Mouse (Mus musculus) MN1 (cell line): ENCODE measurements around the gene Ppp1r1b.

Experiments used
- DNase-seq: peaks from one replicate; pipeline ENCODE4 v3.0.0-alpha.2; 2016; ENCODE audit warnings: low spot score

The Ppp1r1b gene

GRCm38 (mm10) chr11:98348083-98348961 is at the start of gene Ppp1r1b:
TSS of gene Ppp1r1b (plus strand) at chr11:98348404.
- DNase-seq = no peak

DNA sequence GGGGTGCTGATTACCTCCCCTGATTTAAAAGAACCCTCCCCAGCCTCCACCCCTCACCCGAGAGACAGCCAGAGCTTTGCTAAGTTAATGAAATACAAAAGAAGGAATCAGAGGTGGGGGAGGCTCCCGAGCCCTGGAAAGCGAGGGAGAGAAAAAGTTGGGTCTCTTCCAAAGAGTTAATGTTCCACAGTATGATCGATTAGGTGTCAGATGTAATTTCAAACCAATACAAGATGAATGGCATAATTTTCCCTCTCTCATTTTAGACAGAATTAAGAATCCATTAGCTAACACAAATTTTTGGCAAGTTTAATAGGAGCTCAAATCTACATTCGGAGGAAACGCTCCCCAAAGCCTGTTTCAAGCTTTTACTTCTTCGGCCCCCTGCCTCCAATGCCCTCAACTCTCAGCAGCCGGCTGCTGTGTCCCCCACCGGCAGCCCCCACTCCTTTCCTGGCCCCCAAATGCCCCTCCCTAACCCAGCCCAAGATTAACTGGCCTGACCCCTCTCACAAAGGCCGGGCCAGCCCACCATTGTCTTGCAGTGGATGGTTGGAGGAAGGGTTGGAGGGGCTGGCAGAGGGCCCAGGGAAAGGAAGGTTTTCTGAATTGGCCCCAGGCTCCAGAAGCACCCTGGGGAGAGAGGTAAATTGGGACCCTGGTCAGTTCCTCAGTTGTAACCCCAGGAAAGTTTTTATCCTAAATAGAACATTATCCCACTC is 49.6 kb upstream of the Ppp1r1b start:
- no peak for DNase-seq

- no peak for DNase-seq
Measured at GRCm38 (mm10) chr11:98313790-98314323, 34.3 kb upstream of the Ppp1r1b start.

DNA sequence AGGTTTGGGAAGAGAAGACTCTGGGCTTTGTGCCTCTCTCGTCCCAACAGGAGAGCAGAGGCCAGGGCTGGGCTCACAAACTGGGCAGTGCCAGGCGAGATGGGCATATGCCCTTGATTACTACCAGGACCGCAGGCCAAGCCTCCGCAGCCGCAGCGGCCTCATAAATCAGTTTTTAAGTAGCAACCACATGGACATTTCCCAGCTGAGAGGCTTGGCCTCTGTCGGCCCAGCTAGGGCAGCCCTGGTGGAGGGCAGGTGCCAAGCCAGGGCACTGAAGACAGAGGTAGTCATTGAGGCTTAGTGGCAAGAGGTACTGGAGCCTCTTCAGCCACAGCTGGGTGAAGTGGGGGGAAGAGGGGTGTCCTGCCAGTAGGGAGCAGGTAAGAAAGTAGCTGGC is 30.7 kb upstream of the Ppp1r1b start:
- peak; percentile 62 for DNase-seq

DNA sequence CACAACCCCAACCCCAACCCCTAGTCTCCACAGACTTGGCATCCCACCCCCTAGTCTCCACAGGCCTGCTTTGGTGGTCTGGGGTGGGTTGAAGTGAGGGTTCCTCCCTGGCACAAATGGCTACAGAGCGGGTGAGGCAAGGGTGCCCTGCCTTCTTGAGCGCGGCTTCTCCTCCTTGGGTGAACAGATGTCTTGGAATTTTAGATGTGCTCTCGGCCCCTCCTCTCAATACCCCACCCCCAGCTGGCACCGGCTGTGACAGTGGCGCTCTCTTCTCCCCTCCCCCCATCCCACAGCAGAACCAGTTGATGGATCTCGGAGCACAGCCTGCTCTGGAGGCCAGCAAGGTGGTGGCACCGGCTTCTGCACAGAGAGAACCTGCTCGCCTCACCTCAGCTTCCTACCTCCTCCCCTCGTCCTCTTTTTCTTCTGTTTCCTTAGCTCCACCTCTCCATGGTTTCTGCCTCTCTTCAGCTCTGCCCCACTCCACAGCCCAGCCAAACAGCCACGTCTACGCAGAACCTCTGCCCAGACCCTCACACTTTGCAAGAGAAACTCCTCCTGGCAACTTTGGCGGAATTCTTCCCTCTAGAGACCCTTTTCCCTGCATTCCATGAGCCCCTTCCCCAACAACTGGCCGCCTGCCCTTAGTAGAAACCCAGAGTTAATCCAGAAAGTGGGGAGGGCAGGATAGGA is 29.6 kb upstream of the Ppp1r1b start:
- DNase-seq = no peak

GRCm38 (mm10) chr11:98319120-98319519 is 29.1 kb upstream of the Ppp1r1b start:
- no peak for DNase-seq

DNA sequence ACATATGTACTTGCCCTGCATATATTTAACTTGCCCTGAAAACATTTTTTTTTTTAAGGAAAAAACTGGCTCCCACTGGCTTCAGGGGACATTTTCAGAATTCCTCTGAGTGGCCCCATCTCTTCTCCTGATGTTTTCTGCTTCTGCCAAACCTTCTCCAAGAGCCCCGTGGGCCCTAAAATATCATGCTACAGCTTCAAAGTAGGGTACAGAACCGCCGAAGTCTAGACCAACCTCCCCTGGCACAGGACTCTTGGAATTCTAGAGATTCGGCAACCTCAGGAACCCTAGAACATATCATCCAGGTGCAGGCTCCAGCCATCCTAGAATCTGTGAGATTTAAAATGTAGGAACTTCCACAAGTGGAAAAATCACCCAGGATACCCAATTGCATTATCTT is 28.7 kb upstream of the Ppp1r1b start:
- DNase-seq = no peak

DNA sequence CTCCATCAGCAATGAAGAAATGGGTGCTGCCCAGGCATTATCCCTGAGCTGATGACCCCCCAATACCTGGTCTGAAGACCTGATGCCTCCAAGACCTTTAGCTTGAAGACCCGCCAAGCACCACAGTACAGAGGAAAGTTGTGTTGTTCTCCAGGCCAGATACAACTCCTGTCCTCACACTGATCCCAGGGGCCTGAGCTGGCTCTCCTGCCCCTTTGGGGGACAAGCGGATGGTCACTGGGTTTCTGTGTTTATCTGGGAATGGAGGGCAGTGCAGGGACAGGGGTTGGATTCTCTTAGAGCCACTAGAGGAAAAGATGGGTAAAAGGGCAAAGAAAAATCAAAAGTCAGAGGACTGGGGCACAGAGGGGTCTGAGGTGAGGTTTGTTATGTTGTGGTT is 28.3 kb upstream of the Ppp1r1b start:
- DNase-seq = no peak

- DNase-seq = no peak
Measured at GRCm38 (mm10) chr11:98320381-98320780, 27.8 kb upstream of the Ppp1r1b start.

GRCm38 (mm10) chr11:98320806-98321676 is 27.2 kb upstream of the Ppp1r1b start:
- peak; percentile 49 for DNase-seq

GRCm38 (mm10) chr11:98321677-98322003 is 26.6 kb upstream of the Ppp1r1b start:
- no peak for DNase-seq

DNA sequence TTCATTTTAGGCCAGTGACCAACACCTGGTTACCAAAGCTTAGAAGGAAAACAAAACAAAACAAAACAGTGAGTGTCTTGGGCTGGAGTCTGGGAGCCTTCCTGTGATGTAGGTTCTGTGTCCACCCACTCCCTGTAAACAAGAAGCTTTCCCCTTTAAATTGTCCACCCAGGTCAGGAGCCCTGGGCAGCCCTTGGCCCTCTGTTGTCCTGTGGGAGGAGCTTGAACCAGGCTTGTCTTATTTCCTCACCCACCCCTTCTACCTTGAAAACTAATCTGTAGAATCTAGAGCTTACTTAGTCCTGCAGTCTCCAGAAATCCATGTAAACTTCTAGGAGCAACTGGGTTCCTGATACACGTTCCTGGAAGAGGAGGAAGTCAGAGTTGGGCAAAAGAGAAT is 26.0 kb upstream of the Ppp1r1b start:
- DNase-seq = no peak

GRCm38 (mm10) chr11:98323136-98323866 is 24.9 kb upstream of the Ppp1r1b start:
- DNase-seq = no peak

- DNase-seq = no peak
Measured at GRCm38 (mm10) chr11:98323933-98324332, 24.3 kb upstream of the Ppp1r1b start.

DNA sequence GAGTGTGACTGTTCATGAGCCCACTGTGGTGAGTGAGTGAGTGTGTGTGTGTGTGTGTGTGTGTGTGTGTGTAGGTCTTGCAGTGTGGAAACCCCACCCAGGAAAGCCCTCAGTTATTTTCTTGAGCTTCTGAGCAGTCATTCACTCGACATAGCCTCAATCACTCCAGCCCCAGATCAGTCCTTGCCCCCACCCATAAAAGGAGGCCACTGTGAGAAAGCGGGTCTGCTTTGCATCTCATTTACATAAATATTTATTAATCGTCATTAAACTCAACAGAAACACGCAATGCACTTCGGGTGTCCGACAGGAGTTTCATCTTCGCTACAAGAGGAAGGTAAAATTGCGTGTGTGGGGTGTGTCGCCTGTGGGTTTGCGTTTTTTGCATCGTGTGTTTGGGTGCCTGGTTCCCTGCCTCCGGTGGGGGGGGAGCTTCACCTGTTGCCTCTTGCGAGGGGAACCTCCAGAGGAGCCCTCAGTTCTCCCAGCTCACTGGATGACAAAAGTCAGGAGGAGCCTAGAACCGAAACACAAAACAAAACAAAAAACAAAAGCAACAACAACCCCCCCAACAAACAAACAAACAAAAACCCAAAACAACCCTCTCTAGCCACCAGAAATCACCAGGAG is 22.9 kb upstream of the Ppp1r1b start:
- DNase-seq = no peak

DNA sequence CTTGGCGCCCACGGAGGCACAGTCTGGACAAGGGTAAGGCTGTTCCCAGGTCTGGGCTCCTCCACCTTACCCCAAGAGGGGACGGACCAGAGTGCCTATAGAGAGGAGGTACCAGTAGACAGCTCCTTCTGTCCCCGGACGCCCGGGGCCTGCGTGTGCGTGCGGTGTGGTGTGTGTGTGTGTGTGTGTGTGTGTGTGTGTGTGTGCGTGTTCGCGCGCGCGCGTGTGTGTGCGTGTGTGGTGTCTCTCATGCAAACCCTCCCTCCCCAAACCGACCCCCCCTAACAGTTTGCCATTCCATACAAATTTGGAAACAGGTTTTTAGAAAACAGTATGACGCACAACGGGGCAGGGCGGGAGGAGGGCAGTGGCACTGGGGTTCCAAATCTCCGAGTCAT is 22.4 kb upstream of the Ppp1r1b start:
- DNase-seq = no peak

DNA sequence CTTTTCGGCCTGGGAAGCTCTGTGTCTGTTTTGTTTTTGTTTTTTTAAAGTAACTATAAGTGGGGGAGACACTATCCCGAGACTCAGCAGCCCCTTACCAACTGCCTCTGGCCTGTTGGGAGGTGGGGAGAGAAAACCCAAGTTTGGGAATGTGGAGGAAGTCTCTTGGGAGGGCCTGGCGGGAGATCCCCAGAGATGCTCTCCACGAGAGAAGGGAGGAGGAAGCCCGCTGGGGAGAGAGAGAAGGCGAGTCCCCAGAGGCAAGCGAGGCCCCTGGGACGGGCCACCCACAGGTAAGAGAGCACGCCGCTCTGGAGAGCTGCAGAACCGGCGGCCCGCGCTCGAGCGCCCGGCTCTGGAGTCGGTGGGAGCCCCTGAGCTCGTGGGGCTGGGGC is 21.5 kb upstream of the Ppp1r1b start:
- DNase-seq = no peak

DNA sequence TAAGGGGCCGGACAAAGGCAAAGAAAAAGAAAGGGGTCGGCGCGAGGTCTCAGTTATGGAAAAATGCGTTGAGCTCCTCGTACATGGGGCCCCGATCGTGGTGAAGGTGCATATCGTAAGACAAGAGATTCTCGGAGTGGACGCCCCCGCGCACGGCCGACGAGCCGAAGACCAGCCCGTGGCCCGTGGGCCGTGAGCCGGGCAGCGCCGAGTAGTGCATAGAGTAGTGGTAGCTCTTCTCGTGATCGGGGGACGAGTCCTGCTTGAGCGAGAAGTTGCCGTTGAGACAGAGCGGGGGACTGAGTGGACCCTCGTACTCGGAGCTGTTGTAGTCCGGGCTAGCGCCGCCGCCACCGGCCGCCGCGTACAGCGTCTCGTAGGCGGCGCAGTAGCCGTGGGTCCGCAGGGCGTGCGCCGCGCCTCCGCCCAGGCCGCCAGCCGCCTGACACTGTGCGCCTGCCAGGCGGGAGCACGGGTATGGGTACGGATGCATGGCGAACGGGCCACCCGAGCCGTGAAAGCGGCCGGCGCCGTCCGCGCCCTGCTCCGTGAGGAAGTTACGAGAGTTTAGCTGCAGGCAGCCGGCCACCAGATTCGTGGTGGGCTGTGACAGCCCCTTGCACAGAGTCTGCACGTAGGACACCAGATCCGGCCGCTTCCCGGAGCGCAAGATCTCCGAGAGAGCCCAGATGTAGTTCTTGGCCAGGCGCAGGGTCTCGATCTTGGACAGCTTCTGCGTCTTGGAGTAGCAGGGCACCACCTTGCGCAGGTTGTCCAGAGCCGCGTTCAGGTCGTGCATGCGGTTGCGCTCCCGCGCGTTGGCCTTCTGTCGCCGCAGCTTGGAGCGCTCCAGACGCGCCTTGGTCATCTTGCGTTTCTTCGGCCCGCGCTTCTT is 20.8 kb upstream of the Ppp1r1b start:
- no peak for DNase-seq

GRCm38 (mm10) chr11:98328031-98328370 is 20.2 kb upstream of the Ppp1r1b start:
- no peak for DNase-seq
